Mouse (Mus musculus) macrophage (primary cell): ENCODE results near the gene Glt1d1. TPM values are rescaled to one million over a fixed set of nuclear protein-coding genes. Genes with fewer than 3 reads are reported as not detected.
A peak's percentile ranks its signal among the peaks of the same experiment; 100 is the strongest.

ENCODE experiments used
- H3K27ac ChIP-seq: fragments of 350-480 bp; formaldehyde crosslinking; 2 replicates; pipeline ENCODE4 v1.9.0; 2021
- H3K36me3 ChIP-seq: fragments of 350-480 bp; formaldehyde crosslinking; 2 replicates; pipeline ENCODE4 v1.9.0; 2021; ENCODE audit errors: inconsistent target
- H3K4me3 ChIP-seq: fragments of 350-480 bp; formaldehyde crosslinking; 2 replicates; pipeline ENCODE4 v1.9.0; 2021; ENCODE audit errors: inconsistent target
- H3K79me2 ChIP-seq: fragments of 350-480 bp; formaldehyde crosslinking; 2 replicates; pipeline ENCODE4 v1.9.0; 2021; ENCODE audit errors: inconsistent target
- WGBS: methylation state at CpG from one replicate; pipeline ENCODE4 v1.1.7; 2026; ENCODE audit warnings: inconsistent platforms; ENCODE audit not compliant: missing documents; 5-methylcytosine and 5-hydroxymethylcytosine counted together
- polyA plus RNA-seq: library from polyadenylated mRNA; stranded (reverse); fragments of 250-400 nt; gene quantifications from 3 replicates; pipeline ENCODE4 v1.2.4, GENCODE M21; 2018; ENCODE audit warnings: inconsistent platforms

Glt1d1 gene
- polyA plus RNA-seq, 1 experiment from 2014 or later: 0.09 TPM

DNA sequence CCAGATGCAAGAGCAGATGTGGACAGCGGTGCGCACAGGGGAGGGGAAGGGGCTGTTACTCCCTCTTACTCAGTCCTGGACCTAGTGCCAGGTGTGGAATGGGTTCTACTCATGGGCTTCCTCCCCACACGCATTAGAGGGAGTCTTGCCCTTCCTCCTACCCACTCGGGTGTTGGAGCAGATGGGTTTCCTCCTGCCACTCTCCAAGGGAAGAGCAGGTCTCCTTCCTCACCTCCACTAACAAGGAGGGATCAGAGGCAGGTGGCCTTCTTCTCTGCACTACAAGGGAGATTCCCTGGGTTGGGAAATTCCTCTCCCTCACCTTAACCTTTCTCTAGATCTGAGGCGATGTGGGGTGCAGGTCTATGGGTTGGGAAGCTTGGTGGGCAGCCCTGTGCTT, 15.9 kb upstream of the Glt1d1 start:
- peak overlapping the region; percentile 98 for H3K27ac ChIP-seq
- H3K36me3 ChIP-seq: no peaks in the 10 kb centered on the region
- peaks cover 55% of the 10 kb centered on the region for H3K79me2 ChIP-seq
- H3K4me3 ChIP-seq: peak overlapping the region; percentile 72
- 4% methylated on average over 5 of the region's 5 CpGs for WGBS

DNA sequence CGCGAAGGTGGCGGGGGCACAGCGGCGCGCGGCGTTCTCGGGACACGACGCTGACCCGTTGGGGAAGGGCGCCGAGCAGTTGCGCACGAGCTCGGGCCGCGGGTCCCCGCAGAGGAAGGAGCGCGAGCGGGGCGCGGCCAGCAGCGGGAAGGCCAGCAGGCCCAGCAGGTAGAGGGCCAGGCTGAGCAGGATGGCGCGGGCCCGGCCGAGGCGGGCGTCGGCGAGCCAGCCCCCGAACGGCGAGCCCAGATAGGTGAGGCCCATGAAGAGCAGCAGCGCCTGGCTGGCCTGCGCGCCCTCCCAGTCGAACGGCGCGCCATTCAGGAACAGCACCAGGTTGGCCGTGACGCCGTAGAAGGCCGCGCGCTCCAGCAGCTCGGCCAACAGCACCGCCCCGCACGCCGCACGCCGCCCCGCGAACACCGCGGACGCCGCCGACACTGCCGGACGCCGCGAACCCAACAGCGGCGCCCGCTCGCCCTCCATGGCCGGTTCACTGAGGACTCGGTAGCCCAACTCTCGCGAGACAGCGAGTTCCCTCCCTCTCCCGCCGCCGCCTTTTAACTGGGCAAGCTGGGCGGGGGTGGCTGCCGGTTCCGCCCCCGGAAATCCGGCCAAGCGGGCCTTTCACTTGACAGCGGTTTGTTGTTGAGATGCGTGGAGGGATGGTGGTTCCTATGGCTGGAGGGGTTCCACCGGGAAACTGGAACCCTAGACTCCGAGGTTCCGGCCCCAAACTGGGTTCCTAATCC, 15.0 kb upstream of the Glt1d1 start:
- Histone ChIP-seq H3K4me3 (peak overlapping the region; percentile 72), H3K27ac (0 out of 2 replicates have a peak overlapping the region, but pooled peaks have one; percentile 21), H3K36me3 (no peaks in the 10 kb centered on the region), H3K79me2 (peaks cover 46% of the 10 kb centered on the region)
- under 1% methylated on average over 70 of the region's 91 CpGs for whole genome bisulfite sequencing

DNA sequence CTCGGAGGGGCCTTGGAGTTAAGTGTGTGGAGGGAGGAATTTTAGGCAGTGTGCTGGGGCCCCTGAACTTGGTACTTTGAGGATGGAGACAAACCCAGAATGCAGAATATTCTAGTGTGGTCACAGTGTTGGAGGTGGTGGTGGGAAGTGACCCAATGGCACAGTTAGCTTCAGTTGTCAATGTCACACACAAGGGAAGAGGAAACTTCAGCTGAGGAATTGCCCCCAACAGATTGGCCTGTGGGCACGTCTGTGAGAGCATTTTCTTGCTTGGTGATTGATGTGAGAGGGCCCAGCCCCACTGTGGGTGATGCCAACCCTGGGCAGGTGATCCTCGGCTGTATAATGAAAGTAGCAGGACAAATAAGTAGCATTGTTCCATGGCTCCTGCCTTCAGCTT, 13.2 kb upstream of the Glt1d1 start:
- no peak overlapping the region for H3K27ac ChIP-seq
- WGBS: 70% methylated on average over 3 of the region's 3 CpGs

DNA sequence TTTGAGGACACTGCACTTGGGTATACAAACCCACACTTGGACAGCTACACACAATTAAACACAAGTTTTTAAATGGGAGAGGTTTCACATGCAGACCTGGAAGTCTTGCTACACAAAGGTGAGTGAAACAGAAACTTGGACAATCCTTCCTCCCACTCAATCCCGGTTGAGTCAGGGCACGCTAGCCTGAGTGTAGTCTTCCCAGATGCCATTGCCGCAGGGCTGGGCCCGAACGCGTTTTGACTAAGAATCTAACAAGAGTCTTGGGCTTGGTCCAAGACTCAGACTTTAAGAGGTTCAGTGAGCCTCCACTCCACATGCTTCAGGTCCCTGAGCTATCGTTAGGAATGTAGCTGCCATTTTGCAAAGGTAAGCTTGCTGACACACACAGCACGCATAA, 11.7 kb upstream of the Glt1d1 start:
- Histone ChIP-seq H3K79me2 (peaks cover 13% of the 10 kb centered on the region), H3K27ac (no peak overlapping the region), H3K36me3 (no peaks in the 10 kb centered on the region), H3K4me3 (no peak overlapping the region)
- WGBS: 90% methylated on average over 8 of the region's 8 CpGs

More for the DNA sequence above, 13.2 kb upstream of the Glt1d1 start:
- H3K36me3 ChIP-seq: no peaks in the 10 kb centered on the region
- H3K79me2 ChIP-seq: peaks cover 29% of the 10 kb centered on the region
- H3K4me3 ChIP-seq: no peak overlapping the region

DNA sequence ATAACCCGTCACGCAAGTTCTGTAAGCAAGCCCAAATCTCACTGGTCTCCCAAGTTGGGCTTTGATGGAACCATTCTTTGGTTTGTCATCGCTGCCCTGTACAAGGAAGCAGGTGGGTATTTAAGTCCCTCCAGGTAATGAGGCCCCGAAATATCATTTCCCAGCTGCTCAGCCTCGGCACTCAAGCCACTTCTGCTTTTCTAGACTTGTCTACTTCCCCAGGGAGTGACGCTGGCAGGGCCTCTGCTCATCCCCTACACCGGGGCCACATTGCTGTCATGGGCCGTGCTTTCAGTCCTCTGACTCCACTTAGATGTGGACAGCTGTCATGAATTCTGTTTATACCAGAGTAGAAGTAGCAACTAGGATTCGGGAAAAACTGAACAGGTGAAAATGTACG, 11.0 kb upstream of the Glt1d1 start:
- no peaks in the 10 kb centered on the region for H3K36me3 ChIP-seq
- peaks cover 6% of the 10 kb centered on the region for H3K79me2 ChIP-seq
- no peak overlapping the region for H3K4me3 ChIP-seq
- no peak overlapping the region for H3K27ac ChIP-seq
- 21% methylated on average over 10 of the region's 10 CpGs for WGBS

DNA sequence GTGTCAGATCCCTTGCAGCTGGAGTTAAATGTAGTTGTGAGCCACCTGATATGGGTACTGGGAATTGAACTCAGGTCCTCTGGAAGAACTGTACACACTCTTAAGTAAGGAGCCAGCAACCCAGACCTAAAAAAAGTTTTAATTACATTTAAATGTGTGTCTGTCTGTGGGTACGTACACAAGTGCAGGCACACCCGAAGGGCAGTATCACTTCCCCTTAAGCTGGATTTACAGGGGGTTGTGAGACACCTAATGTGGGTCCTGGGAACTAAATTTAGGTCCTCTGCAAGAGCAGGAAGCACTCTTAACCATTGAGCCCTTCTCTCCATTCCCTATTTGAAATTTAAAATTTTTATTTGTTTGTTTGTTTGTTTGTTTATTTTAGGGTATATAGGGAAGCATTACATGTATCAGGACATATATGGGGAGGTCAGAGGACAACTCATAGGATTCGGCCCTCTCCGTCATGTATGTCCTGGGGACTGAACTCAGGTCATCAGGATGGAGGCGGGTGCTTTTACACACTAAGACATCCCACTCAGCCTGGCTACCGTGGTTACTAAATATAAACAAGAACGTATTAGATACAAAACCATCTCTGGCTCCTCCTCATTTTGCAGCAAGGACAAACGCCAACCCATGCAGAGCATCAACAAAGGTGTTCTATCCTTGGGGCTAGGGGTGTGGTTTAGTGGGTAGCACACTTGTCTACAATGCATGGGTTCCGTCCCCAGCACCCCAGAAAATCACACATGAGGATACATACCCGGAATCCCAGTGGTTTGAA, 7.4 kb upstream of the Glt1d1 start:
- Histone ChIP-seq H3K79me2 (no peaks in the 10 kb centered on the region), H3K27ac (no peak overlapping the region), H3K4me3 (no peak overlapping the region), H3K36me3 (no peaks in the 10 kb centered on the region)
- 62% methylated on average over 10 of the region's 10 CpGs for WGBS

DNA sequence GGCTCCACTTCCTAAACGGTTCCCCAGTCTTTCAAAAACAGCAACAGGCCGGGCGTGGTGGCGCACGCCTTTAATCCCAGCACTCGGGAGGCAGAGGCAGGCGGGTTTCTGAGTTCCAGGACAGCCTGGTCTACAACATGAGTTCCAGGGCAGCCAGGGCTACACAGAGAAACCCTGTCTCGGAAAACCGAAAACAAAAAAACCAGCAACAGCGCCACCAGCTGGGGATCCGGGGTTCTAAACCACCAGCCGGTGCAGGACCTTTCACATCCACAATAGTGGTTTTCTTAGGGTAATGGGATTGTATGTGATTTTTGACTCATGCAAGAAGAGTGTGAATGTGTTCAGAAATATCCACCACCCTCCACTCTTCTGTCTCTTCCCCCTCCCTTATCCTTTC, 4.8 kb upstream of the Glt1d1 start:
- no peak overlapping the region for H3K27ac ChIP-seq
- WGBS: 78% methylated on average over 12 of the region's 12 CpGs
- no peaks in the 10 kb centered on the region for H3K79me2 ChIP-seq
- no peak overlapping the region for H3K4me3 ChIP-seq
- no peaks in the 10 kb centered on the region for H3K36me3 ChIP-seq

DNA sequence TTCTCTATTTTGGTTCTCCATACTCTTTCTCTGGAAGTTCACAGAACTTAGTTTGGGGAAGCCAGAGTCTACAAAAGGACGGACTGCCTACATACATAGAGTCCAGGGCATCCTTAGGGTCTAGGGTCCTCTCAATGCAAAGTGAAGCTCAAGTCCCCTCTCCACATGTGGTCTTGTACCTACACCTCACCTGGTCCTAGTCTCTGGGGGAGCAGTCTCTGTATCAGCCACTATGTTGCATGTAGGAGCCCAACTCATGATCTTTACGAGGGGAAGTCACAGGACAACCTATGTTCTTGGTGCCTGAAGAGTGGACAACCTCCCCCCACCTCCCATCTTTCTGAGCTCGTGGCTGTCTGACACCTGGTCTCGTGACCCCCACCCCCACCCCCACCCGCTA, 391 bp upstream of the Glt1d1 start:
- H3K36me3 ChIP-seq: no peaks in the 10 kb centered on the region
- WGBS: 27% methylated on average over 3 of the region's 5 CpGs
- no peak overlapping the region for H3K4me3 ChIP-seq
- H3K79me2 ChIP-seq: no peaks in the 10 kb centered on the region
- H3K27ac ChIP-seq: no peak overlapping the region

DNA sequence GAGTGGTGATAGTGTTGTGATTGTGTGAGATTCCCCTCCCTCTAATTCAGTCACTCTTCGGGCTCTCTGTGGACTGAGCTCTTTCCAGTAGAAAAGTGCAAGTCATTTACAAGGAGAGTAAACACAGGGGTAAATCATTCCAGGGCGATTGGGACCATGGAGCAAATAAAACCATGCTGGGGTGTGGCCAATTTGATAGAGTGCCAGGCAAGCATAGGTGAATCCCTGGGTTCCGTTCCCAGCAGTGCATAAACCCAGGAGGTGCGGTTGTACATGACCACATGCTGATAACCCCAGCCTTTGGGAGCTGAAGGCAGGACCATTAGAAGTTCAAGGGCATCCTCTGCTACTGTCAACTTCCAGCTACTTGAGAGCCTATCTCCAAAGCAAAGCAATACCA, 1.1 kb downstream of the Glt1d1 start:
- H3K27ac ChIP-seq: no peak overlapping the region
- H3K36me3 ChIP-seq: no peaks in the 10 kb centered on the region
- 31% methylated on average over 4 of the region's 4 CpGs for WGBS
- H3K4me3 ChIP-seq: no peak overlapping the region
- H3K79me2 ChIP-seq: no peaks in the 10 kb centered on the region

DNA sequence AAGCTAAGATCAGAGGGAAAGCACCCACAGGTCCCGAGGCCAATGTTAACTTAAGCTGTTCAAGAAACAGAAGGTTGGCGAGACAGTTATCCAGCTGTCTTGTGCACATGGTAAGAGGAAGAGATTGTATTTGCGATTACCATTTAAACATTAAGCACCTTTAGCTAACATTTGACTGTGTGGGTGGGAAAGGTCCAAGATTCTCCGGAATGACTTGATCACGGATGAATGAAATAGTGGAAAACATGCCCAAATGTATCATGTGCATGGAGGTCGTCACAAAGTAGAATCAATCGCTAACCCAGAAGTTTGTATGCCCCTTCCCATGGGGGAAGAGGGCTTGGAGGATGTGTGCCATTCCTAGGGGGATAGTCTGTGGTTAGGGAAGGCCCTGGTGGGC, 1.6 kb downstream of the Glt1d1 start:
- H3K27ac ChIP-seq: no peak overlapping the region
- WGBS: 87% methylated on average over 7 of the region's 7 CpGs

DNA sequence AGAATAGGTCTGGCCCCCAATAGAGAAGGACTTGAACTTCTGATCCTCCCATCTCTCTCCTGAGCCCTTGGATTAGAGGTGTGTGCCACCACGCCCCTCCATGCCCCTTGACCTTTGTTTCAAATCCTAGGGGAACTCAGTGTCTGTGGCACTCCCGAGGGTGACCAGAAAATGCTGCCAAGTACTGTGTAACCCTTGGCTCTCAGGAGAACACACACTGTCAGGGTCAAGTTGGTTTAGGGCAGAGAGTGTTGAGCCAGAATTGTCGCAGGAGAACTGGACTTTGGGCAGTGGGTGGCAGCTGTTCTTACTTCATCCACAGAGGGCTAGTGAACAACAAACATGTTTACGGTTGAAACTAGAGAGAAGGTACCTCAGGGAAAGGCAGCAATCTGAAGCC, 5.6 kb downstream of the Glt1d1 start:
- WGBS: 80% methylated on average over 4 of the region's 4 CpGs
- H3K27ac ChIP-seq: no peak overlapping the region
- H3K36me3 ChIP-seq: no peaks in the 10 kb centered on the region
- no peak overlapping the region for H3K4me3 ChIP-seq
- no peaks in the 10 kb centered on the region for H3K79me2 ChIP-seq

More for the DNA sequence above, 1.6 kb downstream of the Glt1d1 start:
- Histone ChIP-seq H3K4me3 (no peak overlapping the region), H3K79me2 (no peaks in the 10 kb centered on the region), H3K36me3 (no peaks in the 10 kb centered on the region)

DNA sequence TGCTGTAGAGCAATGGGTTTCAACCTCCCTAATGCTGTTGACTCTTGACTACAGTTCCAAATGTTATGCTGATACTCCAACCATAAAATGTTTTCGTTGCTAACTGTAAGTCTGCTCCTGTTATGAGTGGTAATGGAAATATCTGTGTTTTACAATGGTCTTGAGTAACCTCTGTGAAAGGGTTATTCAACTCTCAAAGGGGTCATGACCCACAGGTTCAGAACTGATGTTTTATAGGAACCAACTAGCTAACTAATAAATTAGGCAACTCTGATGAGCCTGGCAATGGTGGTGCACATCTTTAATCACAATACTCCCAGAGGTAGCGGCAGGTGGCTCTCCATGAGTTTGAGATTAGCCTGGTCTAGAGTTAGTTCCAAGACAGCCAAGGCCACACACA, 6.1 kb downstream of the Glt1d1 start:
- Histone ChIP-seq H3K79me2 (no peaks in the 10 kb centered on the region), H3K27ac (no peak overlapping the region), H3K4me3 (no peak overlapping the region), H3K36me3 (no peaks in the 10 kb centered on the region)
- 95% methylated on average over 2 of the region's 2 CpGs for whole genome bisulfite sequencing

DNA sequence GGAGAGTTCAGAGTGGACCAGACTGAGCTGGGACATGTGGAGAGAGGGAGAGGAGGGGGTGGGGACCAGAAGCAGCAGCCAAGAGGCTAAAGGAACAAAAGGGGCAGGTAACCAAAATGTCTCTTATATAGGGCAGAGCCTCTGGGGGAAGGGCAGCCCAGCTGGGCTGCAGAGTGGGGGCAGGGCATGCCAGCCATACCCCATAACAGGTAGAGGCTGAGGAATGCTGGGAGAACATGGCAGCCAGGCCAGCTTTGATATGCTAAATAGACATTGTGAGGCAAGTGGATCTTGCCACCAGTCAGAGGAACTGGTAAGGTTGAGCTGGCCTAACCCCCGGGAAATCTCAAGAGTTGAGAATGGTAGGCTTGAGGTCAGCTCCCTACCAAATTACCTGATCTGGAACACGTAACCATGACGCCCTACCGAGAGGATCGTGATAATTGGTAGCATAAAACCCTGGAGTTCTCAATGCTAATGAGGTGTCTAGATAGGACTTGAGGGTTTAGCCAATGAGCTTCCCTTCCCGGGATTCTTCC, 7.1 kb downstream of the Glt1d1 start:
- H3K79me2 ChIP-seq: no peaks in the 10 kb centered on the region
- no peak overlapping the region for H3K4me3 ChIP-seq
- WGBS: 83% methylated on average over 6 of the region's 6 CpGs
- no peak overlapping the region for H3K27ac ChIP-seq
- no peaks in the 10 kb centered on the region for H3K36me3 ChIP-seq

DNA sequence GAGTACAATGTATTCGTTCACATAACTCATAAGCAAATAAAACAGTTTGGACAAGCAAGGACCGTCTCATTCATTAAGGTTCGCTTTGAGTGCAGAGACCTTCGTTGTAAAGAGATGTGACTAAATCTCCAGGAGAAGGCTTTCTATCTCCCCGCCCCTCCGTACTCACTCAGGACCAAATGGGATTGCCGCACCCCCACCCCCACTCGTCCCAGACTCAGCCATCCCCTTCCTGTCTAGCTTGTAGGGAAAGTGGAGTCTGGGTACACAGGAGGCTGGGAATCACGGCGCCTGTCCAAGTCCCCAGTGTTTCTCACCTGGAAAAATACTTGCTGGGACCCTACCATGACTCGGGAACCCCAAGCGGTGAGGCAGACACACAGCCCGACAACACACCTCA, 7.6 kb downstream of the Glt1d1 start:
- H3K27ac ChIP-seq: no peak overlapping the region

DNA sequence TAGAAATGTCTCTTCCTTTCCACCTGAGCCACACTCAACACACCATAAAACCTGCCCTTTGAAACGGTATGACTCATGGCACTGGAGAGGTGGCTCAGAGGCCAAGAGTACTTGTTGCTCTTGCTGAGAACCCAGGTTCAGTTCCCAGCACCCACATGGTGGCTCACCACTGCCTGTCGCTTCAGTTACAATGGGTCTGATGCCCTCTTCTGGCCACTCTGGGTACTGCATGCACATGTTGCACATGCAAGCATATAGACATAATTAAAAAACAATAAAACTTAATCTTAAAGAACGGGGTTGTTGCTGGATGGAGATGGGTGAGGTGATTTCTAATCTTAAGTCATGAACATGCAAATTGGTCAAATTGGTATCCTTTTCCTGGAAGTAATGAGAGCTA, 8.3 kb downstream of the Glt1d1 start:
- Histone ChIP-seq H3K79me2 (no peaks in the 10 kb centered on the region), H3K4me3 (no peak overlapping the region), H3K36me3 (no peaks in the 10 kb centered on the region), H3K27ac (no peak overlapping the region)
- WGBS: 93% methylated on average over 3 of the region's 3 CpGs

More for the DNA sequence above, 7.6 kb downstream of the Glt1d1 start:
- Histone ChIP-seq H3K36me3 (no peaks in the 10 kb centered on the region), H3K79me2 (no peaks in the 10 kb centered on the region), H3K4me3 (no peak overlapping the region)
- WGBS: 95% methylated on average over 12 of the region's 13 CpGs
